Mouse (Mus musculus) myocyte (in vitro differentiated cells): ENCODE measurements at regions not wholly inside any gene's neighbourhood (a gene's known extent, or its start where the extent isn't known, plus 50 kb on each side); places are given as distances from the start of the nearest gene placed in this dataset.

Experiments used
- H3K27me3 ChIP-seq: one replicate; pipeline ENCODE4 v1.6.1; 2011; ENCODE audit not compliant: control insufficient read depth, insufficient read depth, insufficient read length
- H3K36me3 ChIP-seq: one replicate; pipeline ENCODE4 v1.6.1; 2011; ENCODE audit not compliant: control insufficient read depth, insufficient read depth
- H3K4me2 ChIP-seq: one replicate; pipeline ENCODE4 v1.6.1; 2011; ENCODE audit warnings: low read depth, control low read depth
- H3K4me3 ChIP-seq: one replicate; pipeline ENCODE4 v1.5.1; 2011; ENCODE audit warnings: mild to moderate bottlenecking, control low read depth, moderate library complexity
- H3K79me2 ChIP-seq: one replicate; pipeline ENCODE4 v1.6.1; 2011; ENCODE audit not compliant: control insufficient read depth, insufficient read depth
- H3ac ChIP-seq: one replicate; pipeline ENCODE4 v1.6.1; 2011; ENCODE audit not compliant: control insufficient read depth, insufficient read length
- CEBPB ChIP-seq: IDR thresholded peaks from 2 replicates; pipeline ENCODE4 v1.6.1; 2011; ENCODE audit warnings: mild to moderate bottlenecking, moderate library complexity; ENCODE audit not compliant: poor library complexity, insufficient read depth, severe bottlenecking
- E2F4 ChIP-seq: IDR thresholded peaks from one replicate; pipeline ENCODE4 v1.6.1; 2011; ENCODE audit warnings: mild to moderate bottlenecking, control low read depth, moderate library complexity; ENCODE audit not compliant: insufficient read depth
- MAX ChIP-seq: IDR thresholded peaks from one replicate; pipeline ENCODE4 v1.6.1; 2011; ENCODE audit warnings: low read depth, mild to moderate bottlenecking, control low read depth
- MYOD1 ChIP-seq, 3 experiments: IDR thresholded peaks; one replicate each; pipeline ENCODE4 v1.6.1; 2011; ENCODE audit warnings: control low read depth in 2 of 3, low read depth in 2 of 3, mild to moderate bottlenecking in 2 of 3, moderate library complexity in 1 of 3; ENCODE audit not compliant: insufficient read length in 2 of 3, control insufficient read depth in 1 of 3
- MYOG ChIP-seq, 3 experiments: IDR thresholded peaks; one replicate each; pipeline ENCODE4 v1.6.1; 2011; ENCODE audit warnings: control low read depth in 2 of 3, low read depth in 2 of 3, mild to moderate bottlenecking in 2 of 3; ENCODE audit not compliant: insufficient read length in 2 of 3, control insufficient read depth in 1 of 3, insufficient read depth in 1 of 3
- POLR2A ChIP-seq: IDR thresholded peaks from one replicate; pipeline ENCODE4 v1.6.1; 2011; ENCODE audit warnings: low read depth, mild to moderate bottlenecking, control low read depth, moderate library complexity; ENCODE audit not compliant: insufficient read length
- POLR2AphosphoS2 ChIP-seq: IDR thresholded peaks from one replicate; pipeline ENCODE4 v1.6.1; 2011; ENCODE audit warnings: low read depth, control low read depth; ENCODE audit not compliant: insufficient read length
- REST ChIP-seq: IDR thresholded peaks from one replicate; pipeline ENCODE4 v1.6.1; 2011; ENCODE audit warnings: mild to moderate bottlenecking, control low read depth, moderate library complexity; ENCODE audit not compliant: insufficient read depth, insufficient read length
- SRF ChIP-seq: IDR thresholded peaks from one replicate; pipeline ENCODE4 v1.6.1; 2011; ENCODE audit warnings: low read depth; ENCODE audit not compliant: control insufficient read depth, insufficient read length
- TCF12 ChIP-seq: IDR thresholded peaks from one replicate; pipeline ENCODE4 v1.6.1; 2011; ENCODE audit warnings: mild to moderate bottlenecking, control low read depth; ENCODE audit not compliant: poor library complexity, insufficient read depth, severe bottlenecking
- TCF3 ChIP-seq: IDR thresholded peaks from one replicate; pipeline ENCODE4 v1.6.1; 2011; ENCODE audit warnings: low read depth, control low read depth; ENCODE audit not compliant: insufficient read length
- USF1 ChIP-seq: IDR thresholded peaks from one replicate; pipeline ENCODE4 v1.6.1; 2011; ENCODE audit warnings: low read depth, mild to moderate bottlenecking, control low read depth, moderate library complexity

GRCm38 (mm10) chrX:12219474-12219873, 59.3 kb upstream of the Bcor start:
- Histone ChIP-seq H3K4me3 (no peak overlapping the region), H3K36me3 (no peaks in the 10 kb centered on the region), H3K4me2 (no peak overlapping the region), H3K79me2 (no peaks in the 10 kb centered on the region), H3K27me3 (no peaks in the 10 kb centered on the region), H3ac (no peak overlapping the region)
- no peak for TF ChIP-seq REST
- no peak for TF ChIP-seq MYOG (IDR thresholded peaks at IDR 0.05; ENCODE audit: control insufficient read depth in 1 of 3, insufficient read depth in 1 of 3, insufficient read length in 2 of 3, low read depth in 2 of 3)
- no peak for TF ChIP-seq TCF12
- no peak for TF ChIP-seq SRF
- no peak for TF ChIP-seq POLR2AphosphoS2
- TF ChIP-seq CEBPB: no peak
- TF ChIP-seq E2F4: no peak
- no peak for TF ChIP-seq MYOD1 (IDR thresholded peaks at IDR 0.05; ENCODE audit: control insufficient read depth in 1 of 3, insufficient read length in 2 of 3, low read depth in 2 of 3)
- no peak for TF ChIP-seq MAX
- no peak for TF ChIP-seq USF1
- no peak for TF ChIP-seq POLR2A
- no peak for TF ChIP-seq TCF3

GRCm38 (mm10) chrX:12224314-12224713, 64.2 kb upstream of the Bcor start:
- peaks cover 5% of the 10 kb centered on the region for H3K27me3 ChIP-seq
- H3ac ChIP-seq: no peak overlapping the region
- H3K79me2 ChIP-seq: no peaks in the 10 kb centered on the region
- no peak overlapping the region for H3K4me3 ChIP-seq
- TF ChIP-seq TCF3 (no peak), E2F4 (no peak), MYOD1 (IDR thresholded peaks at IDR 0.05; ENCODE audit: control insufficient read depth in 1 of 3, insufficient read length in 2 of 3, low read depth in 2 of 3) (no peak), MYOG (IDR thresholded peaks at IDR 0.05; ENCODE audit: control insufficient read depth in 1 of 3, insufficient read depth in 1 of 3, insufficient read length in 2 of 3, low read depth in 2 of 3) (no peak), USF1 (no peak), REST (no peak), CEBPB (no peak)
- H3K36me3 ChIP-seq: no peaks in the 10 kb centered on the region
- H3K4me2 ChIP-seq: no peak overlapping the region

- Histone ChIP-seq H3K79me2 (no peaks in the 10 kb centered on the region), H3K4me2 (no peak overlapping the region), H3K27me3 (peaks cover 5% of the 10 kb centered on the region), H3ac (no peak overlapping the region), H3K4me3 (no peak overlapping the region), H3K36me3 (no peaks in the 10 kb centered on the region)
- TF ChIP-seq USF1: no peak
- no peak for TF ChIP-seq MYOG (IDR thresholded peaks at IDR 0.05; ENCODE audit: control insufficient read depth in 1 of 3, insufficient read depth in 1 of 3, insufficient read length in 2 of 3, low read depth in 2 of 3)
- no peak for TF ChIP-seq POLR2AphosphoS2
- no peak for TF ChIP-seq POLR2A
- TF ChIP-seq TCF12: no peak
- no peak for TF ChIP-seq REST
- no peak for TF ChIP-seq MYOD1 (IDR thresholded peaks at IDR 0.05; ENCODE audit: control insufficient read depth in 1 of 3, insufficient read length in 2 of 3, low read depth in 2 of 3)
- TF ChIP-seq SRF: no peak
- TF ChIP-seq CEBPB: no peak
- no peak for TF ChIP-seq TCF3
- no peak for TF ChIP-seq E2F4
- no peak for TF ChIP-seq MAX
Observed at GRCm38 (mm10) chrX:12225116-12225891, 65.1 kb upstream of the Bcor start.

GRCm38 (mm10) chrX:12225892-12226206, 65.7 kb upstream of the Bcor start:
- Histone ChIP-seq H3ac (no peak overlapping the region), H3K27me3 (peaks cover 5% of the 10 kb centered on the region), H3K36me3 (no peaks in the 10 kb centered on the region), H3K4me2 (no peak overlapping the region), H3K79me2 (no peaks in the 10 kb centered on the region), H3K4me3 (no peak overlapping the region)
- TF ChIP-seq USF1 (no peak), REST (no peak), SRF (no peak), CEBPB (no peak), E2F4 (no peak), TCF3 (no peak), MYOD1 (IDR thresholded peaks at IDR 0.05; ENCODE audit: control insufficient read depth in 1 of 3, insufficient read length in 2 of 3, low read depth in 2 of 3) (no peak), TCF12 (no peak), MAX (no peak), MYOG (IDR thresholded peaks at IDR 0.05; ENCODE audit: control insufficient read depth in 1 of 3, insufficient read depth in 1 of 3, insufficient read length in 2 of 3, low read depth in 2 of 3) (no peak), POLR2AphosphoS2 (no peak), POLR2A (no peak)

GRCm38 (mm10) chrX:12240505-12241011, 80.4 kb upstream of the Bcor start:
- no peak overlapping the region for H3ac ChIP-seq
- no peak overlapping the region for H3K4me3 ChIP-seq
- no peaks in the 10 kb centered on the region for H3K27me3 ChIP-seq
- TF ChIP-seq USF1: no peak
- no peak for TF ChIP-seq MAX
- no peak for TF ChIP-seq E2F4
- no peak for TF ChIP-seq TCF3
- no peak for TF ChIP-seq SRF
- no peak for TF ChIP-seq MYOD1 (IDR thresholded peaks at IDR 0.05; ENCODE audit: control insufficient read depth in 1 of 3, insufficient read length in 2 of 3, low read depth in 2 of 3)
- no peak for TF ChIP-seq POLR2AphosphoS2
- no peak for TF ChIP-seq CEBPB
- TF ChIP-seq REST: no peak
- no peak for TF ChIP-seq TCF12
- H3K4me2 ChIP-seq: no peak overlapping the region
- H3K36me3 ChIP-seq: no peaks in the 10 kb centered on the region
- no peaks in the 10 kb centered on the region for H3K79me2 ChIP-seq
